Mouse (Mus musculus) spleen, postnatal 4 days (tissue): ENCODE results near the gene Klc4.

ENCODE experiments used
- DNase-seq, 2 experiments: peaks; one replicate each; pipeline ENCODE4 v3.0.0; 2022; ENCODE audit warnings: low spot score in 2 of 2

Klc4 gene

GRCm38 (mm10) chr17:46651755-46652547, 6.1 kb upstream of the Klc4 start:
- peak in 1 of 2 experiments; percentile 60 for DNase-seq

- DNase-seq, result peak in 1 of 2 experiments; percentile 59
Observed at GRCm38 (mm10) chr17:46651292-46651691, 5.5 kb upstream of the Klc4 start.

- peak; percentile 83 to 91 for DNase-seq
Observed at GRCm38 (mm10) chr17:46650232-46651031, 4.6 kb upstream of the Klc4 start, which contains the start of gene Cul7. Gene Cul7 (plus strand): TSS chr17:46650337.

GRCm38 (mm10) chr17:46649811-46650210, 4.0 kb upstream of the Klc4 start:
- DNase-seq, result peak in 1 of 2 experiments; percentile 62

- no peak for DNase-seq
Observed at GRCm38 (mm10) chr17:46648436-46648835, 2.6 kb upstream of the Klc4 start.

GRCm38 (mm10) chr17:46647279-46647678, 1.5 kb upstream of the Klc4 start:
- no peak for DNase-seq

GRCm38 (mm10) chr17:46646322-46646662, 470 bp upstream of the Klc4 start:
- DNase-seq, result no peak

- no peak for DNase-seq
Observed at GRCm38 (mm10) chr17:46644916-46645475, 826 bp downstream of the Klc4 start.

GRCm38 (mm10) chr17:46644152-46644805, 1.5 kb downstream of the Klc4 start:
- DNase-seq, result no peak

- DNase-seq, result no peak
Observed at GRCm38 (mm10) chr17:46642060-46642459, 3.8 kb downstream of the Klc4 start.

- no peak for DNase-seq
Observed at GRCm38 (mm10) chr17:46639929-46640328, 5.9 kb downstream of the Klc4 start.

- peak in 1 of 2 experiments; percentile 36 for DNase-seq
Observed at GRCm38 (mm10) chr17:46636831-46637523, 8.8 kb downstream of the Klc4 start.

- DNase-seq, result peak in 1 of 2 experiments; percentile 34
Observed at GRCm38 (mm10) chr17:46629685-46630441, 16.0 kb downstream of the Klc4 start.

- peak; percentile 45 to 69 for DNase-seq
Observed at GRCm38 (mm10) chr17:46628791-46629684, 16.8 kb downstream of the Klc4 start, which contains the start of gene Ptk7. Gene Ptk7 (minus strand): TSS chr17:46629504.

GRCm38 (mm10) chr17:46628471-46628790, 17.4 kb downstream of the Klc4 start:
- DNase-seq, result no peak

GRCm38 (mm10) chr17:46627409-46627808, 18.4 kb downstream of the Klc4 start:
- no peak for DNase-seq

- no peak for DNase-seq
Observed at GRCm38 (mm10) chr17:46624598-46624997, 21.2 kb downstream of the Klc4 start.

- no peak for DNase-seq
Observed at GRCm38 (mm10) chr17:46623819-46624557, 21.8 kb downstream of the Klc4 start.

GRCm38 (mm10) chr17:46622269-46622668, 23.6 kb downstream of the Klc4 start:
- no peak for DNase-seq
